Mouse (Mus musculus) small intestine, adult 2 months (tissue): ENCODE measurements around the gene Mprip.

Experiments used
- CTCF ChIP-seq: fragments of 200-500 bp; IDR thresholded peaks from 2 replicates; pipeline ENCODE4 v1.5.1; 2012; ENCODE audit warnings: low read depth, mild to moderate bottlenecking, control low read depth, inconsistent platforms, low read length, moderate library complexity, mixed read lengths; ENCODE audit not compliant: insufficient replicate concordance, insufficient read length; ENCODE audit errors: extremely low read depth
- POLR2A ChIP-seq: fragments of 200-500 bp; IDR thresholded peaks from 2 replicates; pipeline ENCODE4 v1.6.1; 2012; ENCODE audit warnings: low read depth, mild to moderate bottlenecking, control low read depth, inconsistent platforms, low read length, moderate library complexity

DNA sequence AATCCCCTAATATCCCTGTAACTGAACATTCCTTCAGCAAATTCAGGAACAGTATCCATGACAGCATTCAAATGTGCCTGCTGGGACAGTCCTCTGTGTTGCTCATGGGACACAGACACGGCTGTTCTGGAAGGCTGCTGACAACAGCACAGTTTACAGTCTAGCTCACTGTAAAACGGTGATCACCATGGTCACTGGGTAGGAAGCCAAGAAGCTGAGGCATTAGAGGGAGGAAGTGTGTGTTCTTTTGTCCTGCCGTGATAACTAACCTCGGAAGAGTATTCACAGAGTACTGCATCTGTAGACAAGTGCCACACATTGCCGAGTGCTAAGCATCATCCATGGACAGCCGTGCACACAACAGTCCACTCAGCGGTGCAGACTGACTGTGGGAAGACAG lies 109.6 kb downstream of the Mprip start:
- TF ChIP-seq POLR2A (no peak), CTCF (no peak)
